Mouse (Mus musculus): ENCODE results near the gene Cox11. TPM values are rescaled to one million over a fixed set of nuclear protein-coding genes. Genes with fewer than 3 reads are reported as not detected.

Gene Cox11
- polyA plus RNA-seq, 1 experiment from 2014 or later = 27.1 TPM

DNA sequence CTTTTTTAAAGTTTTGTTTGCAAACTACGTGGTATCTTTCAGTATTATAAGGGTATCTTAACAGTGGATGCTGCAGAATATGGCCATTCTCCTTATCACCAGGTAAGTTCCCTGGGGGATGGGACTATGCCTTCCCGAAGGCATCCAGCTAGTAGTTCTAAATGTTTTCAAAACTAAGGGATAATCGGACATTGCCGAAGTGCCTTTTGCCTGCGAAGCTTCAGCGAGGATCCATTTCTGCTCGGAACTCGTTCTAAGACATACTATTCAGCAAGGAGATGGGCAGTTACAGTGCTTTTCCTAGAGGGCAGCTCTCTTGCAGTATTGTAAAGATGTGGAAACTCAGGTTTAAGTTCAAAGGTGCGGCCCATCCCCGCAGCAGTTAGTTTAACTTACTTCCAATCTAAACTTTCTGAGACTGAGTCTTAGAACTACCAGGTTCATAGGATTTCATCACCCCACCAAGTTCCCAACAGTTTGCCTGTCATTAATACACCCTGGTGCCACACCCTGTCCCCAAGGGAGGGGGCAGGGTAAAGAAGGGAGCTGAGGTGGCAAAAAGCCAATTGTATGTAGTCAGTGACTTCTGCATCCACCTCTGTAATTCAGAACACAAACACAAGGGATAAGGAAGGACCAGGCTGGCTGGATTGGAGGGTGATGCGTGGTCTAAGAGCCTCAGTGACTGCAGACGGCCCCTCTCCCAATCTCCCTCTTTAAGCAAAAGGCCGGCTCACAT, 48.5 kb downstream of the Cox11 start:
- 57% methylated on average over 13 of the region's 13 CpGs for WGBS (ENCODE audit: insufficient replicate concordance)
- Histone ChIP-seq H3K4me1 (replicated peaks) (peaks cover 53% of the 10 kb centered on the region), H3K36me3 (peaks cover 33% of the 10 kb centered on the region), H3K4me3 (replicated peaks) (peak overlapping the region; percentile 88), H3K27me3 (peaks cover 3% of the 10 kb centered on the region; the same call in 1 of the 2 replicates), H3K9ac (peak overlapping the region; percentile 92), H3K27ac (peak overlapping the region; percentile 86), H3K9me3 (replicated peaks) (no peaks in the 10 kb centered on the region), H3K4me2 (peak overlapping the region; percentile 93)
- peak; percentile 54 for DNase-seq
- ATAC-seq (ENCODE audit: low read depth) = peak; percentile 72

DNA sequence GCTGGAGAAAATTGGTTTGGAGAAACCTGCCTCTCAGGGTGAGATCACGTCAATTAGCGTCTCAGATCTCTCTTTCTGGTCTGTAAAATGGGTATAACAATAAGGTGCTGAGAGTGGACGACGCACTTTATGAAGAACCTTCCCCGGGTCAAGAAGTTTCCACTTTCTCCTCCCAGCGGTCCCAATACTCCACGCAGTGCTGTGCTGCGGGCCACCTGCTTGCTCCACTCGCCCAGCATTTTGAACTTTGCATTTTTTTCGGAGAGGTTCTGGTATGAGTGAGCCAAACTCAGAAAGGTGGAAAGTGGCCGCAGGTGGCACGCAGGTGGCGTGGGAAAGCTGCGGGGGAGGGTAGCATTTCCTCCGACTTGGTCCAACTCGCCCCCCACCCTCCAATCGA, 49.1 kb downstream of the Cox11 start:
- Histone ChIP-seq H3K4me3 (replicated peaks) (peak overlapping the region; percentile 88), H3K27me3 (peaks cover 3% of the 10 kb centered on the region; the same call in 1 of the 2 replicates), H3K4me1 (replicated peaks) (peaks cover 55% of the 10 kb centered on the region), H3K9me3 (replicated peaks) (no peaks in the 10 kb centered on the region), H3K27ac (peak overlapping the region; percentile 86), H3K36me3 (peaks cover 28% of the 10 kb centered on the region), H3K4me2 (peak overlapping the region; percentile 93), H3K9ac (peak overlapping the region; percentile 92)
- WGBS (ENCODE audit: insufficient replicate concordance) = under 1% methylated on average over 17 of the region's 17 CpGs
- peak; percentile 76 for ATAC-seq (ENCODE audit: low read depth)
- DNase-seq = no peak

DNA sequence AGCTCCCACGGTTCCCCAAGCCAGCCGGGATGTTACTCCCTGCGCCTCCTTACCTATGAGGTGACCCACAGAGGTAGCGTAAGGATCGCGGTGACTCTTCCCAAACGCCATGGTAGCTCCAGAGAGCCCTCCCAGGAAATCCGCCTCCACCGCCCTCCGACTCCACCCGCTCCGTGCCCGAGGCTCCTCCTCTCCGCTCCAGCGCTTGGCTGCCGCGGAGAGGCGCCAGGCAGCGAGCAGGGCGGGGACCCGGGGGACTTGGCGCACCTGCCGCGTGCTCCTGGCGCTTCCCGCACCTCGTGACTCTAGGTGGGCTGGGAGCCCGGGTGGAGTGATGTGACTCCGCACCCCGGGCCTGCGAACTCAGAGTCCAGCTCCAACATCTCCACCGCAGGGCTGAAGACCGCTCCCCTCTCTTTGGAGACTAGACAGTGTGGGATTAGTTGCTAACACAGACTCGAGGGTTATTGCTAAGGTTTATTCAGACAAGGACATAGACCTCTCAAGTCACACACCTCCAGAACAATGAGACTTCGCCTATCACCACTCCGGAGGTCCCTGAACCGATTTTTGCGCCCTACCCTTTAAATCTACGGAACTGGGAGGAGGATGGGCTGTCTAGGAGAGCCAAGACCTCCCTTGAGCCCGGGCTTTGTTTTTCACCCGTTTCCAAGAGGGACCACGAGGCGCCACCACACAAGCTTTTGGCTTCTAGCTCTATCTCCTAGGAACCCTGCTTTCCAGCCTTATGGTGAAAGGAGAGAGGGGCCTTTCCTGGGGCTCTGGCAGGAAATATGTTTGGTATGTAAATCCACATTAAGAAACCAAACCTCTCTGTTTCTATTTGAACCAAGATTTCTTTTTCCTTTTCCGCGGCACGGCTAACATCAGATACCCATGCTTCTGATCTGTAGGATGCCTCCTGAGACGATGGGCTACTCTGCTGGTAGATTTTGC, 49.8 kb downstream of the Cox11 start, which contains the start of gene Tom1l1:
Gene Tom1l1 (minus strand): TSS at position 907 of the 957 bp plus-strand sequence.
- Histone ChIP-seq H3K27me3 (peaks cover 3% of the 10 kb centered on the region; the same call in 1 of the 2 replicates), H3K36me3 (peaks cover 21% of the 10 kb centered on the region), H3K4me3 (replicated peaks) (peak within 1 kb of the TSS; percentile 88), H3K9ac (peak within 1 kb of the TSS; percentile 92), H3K27ac (peak within 1 kb of the TSS; percentile 86), H3K4me1 (replicated peaks) (peaks cover 54% of the 10 kb centered on the region), H3K9me3 (replicated peaks) (no peaks in the 10 kb centered on the region), H3K4me2 (peak within 1 kb of the TSS; percentile 93)
- WGBS (ENCODE audit: insufficient replicate concordance) = 6% methylated on average over 47 of the region's 47 CpGs
- peak; percentile 95 for ATAC-seq (ENCODE audit: low read depth)
- peak; percentile 77 for DNase-seq

DNA sequence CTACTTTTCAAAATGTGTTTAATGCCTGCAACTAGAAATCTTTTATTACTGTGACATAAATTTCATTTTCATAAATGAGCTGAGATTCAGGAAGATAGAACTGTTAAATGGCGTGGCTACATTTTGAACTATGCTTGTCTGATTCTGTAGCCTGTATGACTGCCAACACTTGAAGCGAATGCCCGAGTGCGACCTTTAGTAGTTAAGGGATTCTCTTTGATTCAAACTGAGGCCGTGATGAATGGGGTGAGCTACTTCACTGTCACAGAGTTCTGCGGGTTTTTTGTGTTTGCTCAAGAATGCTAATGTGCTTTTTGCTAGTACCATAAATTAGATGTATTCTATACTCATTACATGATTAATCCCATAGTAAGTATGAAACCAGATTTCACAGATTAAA, 52.4 kb downstream of the Cox11 start:
- Histone ChIP-seq H3K9ac (no peak overlapping the region), H3K4me3 (replicated peaks) (no peak overlapping the region), H3K4me2 (no peak overlapping the region), H3K9me3 (replicated peaks) (no peaks in the 10 kb centered on the region), H3K27me3 (peaks cover 3% of the 10 kb centered on the region), H3K27ac (no peak overlapping the region), H3K4me1 (replicated peaks) (peaks cover 38% of the 10 kb centered on the region), H3K36me3 (no peaks in the 10 kb centered on the region)
- 76% methylated on average over 6 of the region's 6 CpGs for WGBS (ENCODE audit: insufficient replicate concordance)
- DNase-seq (no peak), ATAC-seq (ENCODE audit: low read depth) (no peak)

DNA sequence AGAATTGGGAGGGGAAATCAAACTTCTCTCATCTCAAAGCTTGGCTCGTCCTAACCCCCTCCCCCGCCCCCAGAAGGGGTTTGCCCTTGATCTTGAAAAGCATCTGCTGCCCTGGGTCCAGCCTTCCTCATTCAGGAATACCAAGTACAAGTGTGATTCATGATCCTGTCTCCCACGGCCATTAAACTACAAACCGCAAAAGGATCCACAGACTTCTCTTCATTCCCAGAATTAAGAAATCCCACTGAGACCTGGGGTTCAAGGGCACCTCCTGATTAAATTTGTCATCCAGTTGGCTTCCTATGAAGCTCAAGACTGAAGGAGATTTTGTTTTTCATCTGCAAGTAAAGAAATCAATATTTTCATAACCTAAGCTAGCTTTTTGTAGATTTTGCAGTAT, 56.2 kb downstream of the Cox11 start:
- no peak for ATAC-seq (ENCODE audit: low read depth)

More for the DNA sequence above, 56.2 kb downstream of the Cox11 start:
- H3K4me2 ChIP-seq = no peak overlapping the region
- H3K27ac ChIP-seq = no peak overlapping the region
- no peaks in the 10 kb centered on the region for H3K36me3 ChIP-seq
- H3K4me3 ChIP-seq (replicated peaks) = no peak overlapping the region
- DNase-seq = no peak
- WGBS (ENCODE audit: insufficient replicate concordance) = 47% methylated on average over 4 of the region's 4 CpGs
- H3K9me3 ChIP-seq (replicated peaks) = no peaks in the 10 kb centered on the region
- peaks cover 8% of the 10 kb centered on the region for H3K27me3 ChIP-seq
- no peak overlapping the region for H3K9ac ChIP-seq
- peaks cover 18% of the 10 kb centered on the region for H3K4me1 ChIP-seq (replicated peaks)

Other genes starting within 250 kb of the Cox11 start
- 3.6 and 5.3 TPM in 2 replicates for gene Hlf, start 247.3 kb upstream of the Cox11 start, polyA plus RNA-seq (2015; fragmentation: Nextera tagmentation; extraction: Ambion mirVana)
- gene Stxbp4, start 89 bp upstream of the Cox11 start, polyA plus RNA-seq (2015; fragmentation: Nextera tagmentation; extraction: Ambion mirVana) = 7.0 and 9.9 TPM in 2 replicates
- gene Tom1l1, start 50.2 kb downstream of the Cox11 start, polyA plus RNA-seq (2015; fragmentation: Nextera tagmentation; extraction: Ambion mirVana) = 60.7 and 70.4 TPM in 2 replicates